Mouse (Mus musculus) liver, embryonic 13.5 days (tissue): ENCODE data around the gene Ppp1r3c. TPM values are rescaled to one million over a fixed set of nuclear protein-coding genes. Genes with fewer than 3 reads are reported as not detected.

ENCODE experiments used
- ATAC-seq: fragments of 200-750 bp; cut with Nextera tagmentation; 2 replicates; pipeline ENCODE4 v1.8.0; 2017; ENCODE audit warnings: low read depth, mild to moderate bottlenecking, moderate number of reproducible peaks, moderate library complexity
- DNase-seq: peaks from one replicate; pipeline ENCODE4 v3.0.0; 2022
- H3K27ac ChIP-seq: fragments of 300-500 bp; sonication (generic); 2 replicates; pipeline ENCODE4 v1.5.1; 2015; ENCODE audit warnings: moderate library complexity, mild to moderate bottlenecking, inconsistent platforms
- H3K27me3 ChIP-seq: fragments of 300-500 bp; sonication (generic); 2 replicates; pipeline ENCODE4 v1.6.1; 2015; ENCODE audit warnings: mild to moderate bottlenecking, inconsistent platforms
- H3K36me3 ChIP-seq: fragments of 300-500 bp; sonication (generic); 2 replicates; pipeline ENCODE4 v1.6.1; 2015; ENCODE audit warnings: mild to moderate bottlenecking, inconsistent platforms
- H3K4me1 ChIP-seq: fragments of 300-500 bp; sonication (generic); replicated peaks from 2 replicates; pipeline ENCODE4 v1.6.1; 2015; ENCODE audit warnings: inconsistent platforms
- H3K4me2 ChIP-seq: fragments of 300-500 bp; sonication (generic); 2 replicates; pipeline ENCODE4 v1.6.1; 2015; ENCODE audit warnings: inconsistent platforms, mild to moderate bottlenecking, moderate library complexity
- H3K4me3 ChIP-seq: fragments of 300-500 bp; sonication (generic); replicated peaks from 2 replicates; pipeline ENCODE4 v1.5.1; 2015; ENCODE audit warnings: mild to moderate bottlenecking, inconsistent platforms
- H3K9ac ChIP-seq: fragments of 300-500 bp; sonication (generic); 2 replicates; pipeline ENCODE4 v1.6.1; 2015; ENCODE audit warnings: mild to moderate bottlenecking, inconsistent platforms
- H3K9me3 ChIP-seq: fragments of 300-500 bp; sonication (generic); replicated peaks from 2 replicates; pipeline ENCODE4 v1.6.1; 2016; ENCODE audit warnings: inconsistent platforms
- WGBS: fragments of 180-500 bp; shearing (Covaris S2); methylation state at CpG from one replicate; pipeline ENCODE4 v1.1.7; 2015; ENCODE audit not compliant: insufficient replicate concordance; 5-methylcytosine and 5-hydroxymethylcytosine counted together
- polyA plus RNA-seq: library from polyadenylated mRNA; unstranded; fragments of >200 nt; fragmentation: Nextera tagmentation; extraction: Ambion mirVana; gene quantifications from 2 replicates; pipeline ENCODE4 v1.2.1, GENCODE M21; 2015

Ppp1r3c gene
- 0.81 and 1.0 TPM in 2 replicates for polyA plus RNA-seq

GRCm38 (mm10) chr19:36736537-36736936 lies at the start of gene Ppp1r3c:
TSS of gene Ppp1r3c (minus strand) at chr19:36736653.
- Histone ChIP-seq H3K4me1 (no peaks in the 10 kb centered on the region), H3K9me3 (no peaks in the 10 kb centered on the region), H3K4me2 (peak within 1 kb of the TSS; percentile 59), H3K4me3 (peak within 1 kb of the TSS; percentile 42), H3K36me3 (no peaks in the 10 kb centered on the region), H3K27ac (peak within 1 kb of the TSS; percentile 34), H3K9ac (peak within 1 kb of the TSS; percentile 41; the same call in 1 of the 2 replicates), H3K27me3 (peaks cover 33% of the 10 kb centered on the region)
- DNase-seq (peak; percentile 42), ATAC-seq (peak; percentile 90)
- under 1% methylated on average over 33 of the region's 33 CpGs for whole genome bisulfite sequencing

- no peaks in the 10 kb centered on the region for H3K27me3 ChIP-seq
- H3K27ac ChIP-seq: no peak overlapping the region
- H3K36me3 ChIP-seq: no peaks in the 10 kb centered on the region
- no peaks in the 10 kb centered on the region for H3K9me3 ChIP-seq
- ATAC-seq: no peak
- no peaks in the 10 kb centered on the region for H3K4me1 ChIP-seq
- H3K4me2 ChIP-seq: no peak overlapping the region
- H3K4me3 ChIP-seq: no peak overlapping the region
- DNase-seq: no peak
- H3K9ac ChIP-seq: no peak overlapping the region
- WGBS: 68% methylated on average over 6 of the region's 6 CpGs
Measured at GRCm38 (mm10) chr19:36783179-36783578, 46.7 kb upstream of the Ppp1r3c start.

- DNase-seq (no peak), ATAC-seq (no peak)
- Histone ChIP-seq H3K4me1 (no peaks in the 10 kb centered on the region), H3K4me2 (no peak overlapping the region), H3K9me3 (no peaks in the 10 kb centered on the region), H3K27me3 (no peaks in the 10 kb centered on the region), H3K36me3 (no peaks in the 10 kb centered on the region), H3K4me3 (no peak overlapping the region), H3K9ac (no peak overlapping the region), H3K27ac (no peak overlapping the region)
- WGBS: 51% methylated on average over 3 of the region's 3 CpGs
Measured at GRCm38 (mm10) chr19:36782591-36782990, 46.1 kb upstream of the Ppp1r3c start.

GRCm38 (mm10) chr19:36781996-36782395 lies 45.5 kb upstream of the Ppp1r3c start:
- H3K27me3 ChIP-seq: no peaks in the 10 kb centered on the region
- no peak overlapping the region for H3K4me3 ChIP-seq
- 59% methylated on average over 3 of the region's 3 CpGs for WGBS
- no peak overlapping the region for H3K4me2 ChIP-seq
- H3K4me1 ChIP-seq: no peaks in the 10 kb centered on the region
- H3K9ac ChIP-seq: no peak overlapping the region
- H3K36me3 ChIP-seq: no peaks in the 10 kb centered on the region
- H3K9me3 ChIP-seq: no peaks in the 10 kb centered on the region
- no peak for ATAC-seq
- H3K27ac ChIP-seq: no peak overlapping the region
- DNase-seq: no peak

GRCm38 (mm10) chr19:36780375-36780774 lies 43.9 kb upstream of the Ppp1r3c start:
- Histone ChIP-seq H3K9ac (no peak overlapping the region), H3K9me3 (no peaks in the 10 kb centered on the region), H3K4me3 (no peak overlapping the region), H3K4me1 (no peaks in the 10 kb centered on the region), H3K27me3 (no peaks in the 10 kb centered on the region), H3K27ac (no peak overlapping the region), H3K36me3 (no peaks in the 10 kb centered on the region), H3K4me2 (no peak overlapping the region)
- ATAC-seq (no peak), DNase-seq (no peak)
- WGBS: 56% methylated on average over 1 of the region's 1 CpGs

- no peak for ATAC-seq
- H3K27ac ChIP-seq: no peak overlapping the region
- no peak overlapping the region for H3K4me2 ChIP-seq
- WGBS: 58% methylated on average over 3 of the region's 3 CpGs
- no peaks in the 10 kb centered on the region for H3K27me3 ChIP-seq
- H3K9ac ChIP-seq: no peak overlapping the region
- H3K9me3 ChIP-seq: no peaks in the 10 kb centered on the region
- H3K4me1 ChIP-seq: no peaks in the 10 kb centered on the region
- H3K36me3 ChIP-seq: no peaks in the 10 kb centered on the region
- no peak for DNase-seq
- no peak overlapping the region for H3K4me3 ChIP-seq
Measured at GRCm38 (mm10) chr19:36779765-36780164, 43.3 kb upstream of the Ppp1r3c start.

GRCm38 (mm10) chr19:36775531-36775930 lies 39.1 kb upstream of the Ppp1r3c start:
- no peak for DNase-seq
- Histone ChIP-seq H3K9ac (no peak overlapping the region), H3K4me2 (no peak overlapping the region), H3K4me3 (no peak overlapping the region), H3K4me1 (no peaks in the 10 kb centered on the region), H3K9me3 (no peaks in the 10 kb centered on the region), H3K27ac (no peak overlapping the region), H3K36me3 (no peaks in the 10 kb centered on the region), H3K27me3 (no peaks in the 10 kb centered on the region)
- WGBS: 73% methylated on average over 8 of the region's 8 CpGs
- ATAC-seq: no peak

GRCm38 (mm10) chr19:36773716-36774459 lies 37.4 kb upstream of the Ppp1r3c start:
- no peaks in the 10 kb centered on the region for H3K36me3 ChIP-seq
- H3K27ac ChIP-seq: no peak overlapping the region
- no peak overlapping the region for H3K4me2 ChIP-seq
- H3K9me3 ChIP-seq: no peaks in the 10 kb centered on the region
- H3K27me3 ChIP-seq: no peaks in the 10 kb centered on the region
- H3K9ac ChIP-seq: no peak overlapping the region
- H3K4me3 ChIP-seq: no peak overlapping the region
- no peak for ATAC-seq
- no peak for DNase-seq
- H3K4me1 ChIP-seq: no peaks in the 10 kb centered on the region
- WGBS: 68% methylated on average over 8 of the region's 8 CpGs

- H3K4me3 ChIP-seq: no peak overlapping the region
- no peak for DNase-seq
- H3K27ac ChIP-seq: no peak overlapping the region
- H3K4me1 ChIP-seq: no peaks in the 10 kb centered on the region
- WGBS: 32% methylated on average over 8 of the region's 8 CpGs
- H3K36me3 ChIP-seq: no peaks in the 10 kb centered on the region
- no peak overlapping the region for H3K4me2 ChIP-seq
- ATAC-seq: no peak
- H3K9me3 ChIP-seq: no peaks in the 10 kb centered on the region
- H3K27me3 ChIP-seq: no peaks in the 10 kb centered on the region
- H3K9ac ChIP-seq: no peak overlapping the region
Measured at GRCm38 (mm10) chr19:36768084-36768483, 31.6 kb upstream of the Ppp1r3c start.

GRCm38 (mm10) chr19:36764451-36764850 lies 28.0 kb upstream of the Ppp1r3c start:
- Histone ChIP-seq H3K9ac (no peak overlapping the region), H3K27me3 (no peaks in the 10 kb centered on the region), H3K4me1 (no peaks in the 10 kb centered on the region), H3K9me3 (no peaks in the 10 kb centered on the region), H3K27ac (no peak overlapping the region), H3K4me3 (no peak overlapping the region), H3K4me2 (no peak overlapping the region), H3K36me3 (no peaks in the 10 kb centered on the region)
- DNase-seq (no peak), ATAC-seq (no peak)
- WGBS: 61% methylated on average over 5 of the region's 5 CpGs

- Histone ChIP-seq H3K4me1 (no peaks in the 10 kb centered on the region), H3K9ac (no peak overlapping the region), H3K4me2 (no peak overlapping the region), H3K4me3 (no peak overlapping the region), H3K27me3 (no peaks in the 10 kb centered on the region), H3K36me3 (no peaks in the 10 kb centered on the region), H3K27ac (no peak overlapping the region), H3K9me3 (no peaks in the 10 kb centered on the region)
- DNase-seq: no peak
- ATAC-seq: no peak
Measured at GRCm38 (mm10) chr19:36748996-36749395, 12.5 kb upstream of the Ppp1r3c start.

- Histone ChIP-seq H3K4me2 (no peak overlapping the region), H3K9ac (no peak overlapping the region), H3K27ac (no peak overlapping the region), H3K4me1 (no peaks in the 10 kb centered on the region), H3K36me3 (no peaks in the 10 kb centered on the region), H3K9me3 (no peaks in the 10 kb centered on the region), H3K27me3 (peaks cover 8% of the 10 kb centered on the region), H3K4me3 (no peak overlapping the region)
- ATAC-seq: no peak
- no peak for DNase-seq
Measured at GRCm38 (mm10) chr19:36742331-36742730, 5.9 kb upstream of the Ppp1r3c start.
